Mouse (Mus musculus): Measurements from ENCODE around the gene Usf2. TPM values are rescaled to one million over a fixed set of nuclear protein-coding genes. Genes with fewer than 3 reads are reported as not detected.

Gene Usf2
- total RNA-seq (2017), result 120 and 164 TPM in 2 replicates

- ATAC-seq (replicated peaks in 1 of 2; ENCODE audit: insufficient read depth in 1 of 2, low FRiP score in 2 of 2, low TSS enrichment in 1 of 2, low read depth in 1 of 2, poor library complexity in 2 of 2, severe bottlenecking in 2 of 2), result peak; percentile 47 to 64; a peak in 3 of 4 replicates
These were observed at the start of gene Usf2 for GRCm38 (mm10) chr7:30956756-30957366. Usf2 (minus strand) TSS chr7:30956803.

GRCm38 (mm10) chr7:31002650-31003049, 46.0 kb upstream of the Usf2 start:
- ATAC-seq (replicated peaks in 1 of 2; ENCODE audit: insufficient read depth in 1 of 2, low FRiP score in 2 of 2, low TSS enrichment in 1 of 2, low read depth in 1 of 2, poor library complexity in 2 of 2, severe bottlenecking in 2 of 2), result peak; percentile 86 to 95

- peak; percentile 64 to 75 for ATAC-seq (replicated peaks in 1 of 2; ENCODE audit: insufficient read depth in 1 of 2, low FRiP score in 2 of 2, low TSS enrichment in 1 of 2, low read depth in 1 of 2, poor library complexity in 2 of 2, severe bottlenecking in 2 of 2)
These were observed 44.0 kb upstream of the Usf2 start for GRCm38 (mm10) chr7:31000505-31001020.

- ATAC-seq (replicated peaks in 1 of 2; ENCODE audit: insufficient read depth in 1 of 2, low FRiP score in 2 of 2, low TSS enrichment in 1 of 2, low read depth in 1 of 2, poor library complexity in 2 of 2, severe bottlenecking in 2 of 2), result no peak
These were observed 39.9 kb upstream of the Usf2 start for GRCm38 (mm10) chr7:30996491-30996890.

- ATAC-seq (replicated peaks in 1 of 2; ENCODE audit: insufficient read depth in 1 of 2, low FRiP score in 2 of 2, low TSS enrichment in 1 of 2, low read depth in 1 of 2, poor library complexity in 2 of 2, severe bottlenecking in 2 of 2), result no peak
These were observed 37.4 kb upstream of the Usf2 start for GRCm38 (mm10) chr7:30993986-30994385.

- ATAC-seq (replicated peaks in 1 of 2; ENCODE audit: insufficient read depth in 1 of 2, low FRiP score in 2 of 2, low TSS enrichment in 1 of 2, low read depth in 1 of 2, poor library complexity in 2 of 2, severe bottlenecking in 2 of 2), result no peak
These were observed 35.5 kb upstream of the Usf2 start for GRCm38 (mm10) chr7:30992148-30992547.

GRCm38 (mm10) chr7:30988519-30989162, 32.0 kb upstream of the Usf2 start:
- ATAC-seq (replicated peaks in 1 of 2; ENCODE audit: insufficient read depth in 1 of 2, low FRiP score in 2 of 2, low TSS enrichment in 1 of 2, low read depth in 1 of 2, poor library complexity in 2 of 2, severe bottlenecking in 2 of 2), result no peak

GRCm38 (mm10) chr7:30985357-30985756, 28.8 kb upstream of the Usf2 start:
- no peak for ATAC-seq (replicated peaks in 1 of 2; ENCODE audit: insufficient read depth in 1 of 2, low FRiP score in 2 of 2, low TSS enrichment in 1 of 2, low read depth in 1 of 2, poor library complexity in 2 of 2, severe bottlenecking in 2 of 2)

- ATAC-seq (replicated peaks in 1 of 2; ENCODE audit: insufficient read depth in 1 of 2, low FRiP score in 2 of 2, low TSS enrichment in 1 of 2, low read depth in 1 of 2, poor library complexity in 2 of 2, severe bottlenecking in 2 of 2), result no peak
These were observed 25.1 kb upstream of the Usf2 start for GRCm38 (mm10) chr7:30981703-30982102.

GRCm38 (mm10) chr7:30973501-30974289, 17.1 kb upstream of the Usf2 start, which contains the start of gene Fam187b:
Fam187b (plus strand) TSS chr7:30973790.
- ATAC-seq (replicated peaks in 1 of 2; ENCODE audit: insufficient read depth in 1 of 2, low FRiP score in 2 of 2, low TSS enrichment in 1 of 2, low read depth in 1 of 2, poor library complexity in 2 of 2, severe bottlenecking in 2 of 2), result peak; percentile 90 to 91

GRCm38 (mm10) chr7:30973251-30973500, 16.6 kb upstream of the Usf2 start, which contains the start of gene Lsr:
Lsr (minus strand) TSS chr7:30973464.
- no peak for ATAC-seq (replicated peaks in 1 of 2; ENCODE audit: insufficient read depth in 1 of 2, low FRiP score in 2 of 2, low TSS enrichment in 1 of 2, low read depth in 1 of 2, poor library complexity in 2 of 2, severe bottlenecking in 2 of 2)

- ATAC-seq (replicated peaks in 1 of 2; ENCODE audit: insufficient read depth in 1 of 2, low FRiP score in 2 of 2, low TSS enrichment in 1 of 2, low read depth in 1 of 2, poor library complexity in 2 of 2, severe bottlenecking in 2 of 2), result no peak
These were observed 16.0 kb upstream of the Usf2 start for GRCm38 (mm10) chr7:30972426-30973250.

GRCm38 (mm10) chr7:30971901-30972300, 15.3 kb upstream of the Usf2 start:
- no peak for ATAC-seq (replicated peaks in 1 of 2; ENCODE audit: insufficient read depth in 1 of 2, low FRiP score in 2 of 2, low TSS enrichment in 1 of 2, low read depth in 1 of 2, poor library complexity in 2 of 2, severe bottlenecking in 2 of 2)

- ATAC-seq (replicated peaks in 1 of 2; ENCODE audit: insufficient read depth in 1 of 2, low FRiP score in 2 of 2, low TSS enrichment in 1 of 2, low read depth in 1 of 2, poor library complexity in 2 of 2, severe bottlenecking in 2 of 2), result no peak
These were observed 12.6 kb upstream of the Usf2 start for GRCm38 (mm10) chr7:30969174-30969573.

- no peak for ATAC-seq (replicated peaks in 1 of 2; ENCODE audit: insufficient read depth in 1 of 2, low FRiP score in 2 of 2, low TSS enrichment in 1 of 2, low read depth in 1 of 2, poor library complexity in 2 of 2, severe bottlenecking in 2 of 2)
These were observed 12.0 kb upstream of the Usf2 start for GRCm38 (mm10) chr7:30968611-30969010.

GRCm38 (mm10) chr7:30966657-30967056, 10.1 kb upstream of the Usf2 start:
- peak; percentile 29 to 44; a peak in 1 of 4 replicates for ATAC-seq (replicated peaks in 1 of 2; ENCODE audit: insufficient read depth in 1 of 2, low FRiP score in 2 of 2, low TSS enrichment in 1 of 2, low read depth in 1 of 2, poor library complexity in 2 of 2, severe bottlenecking in 2 of 2)

- no peak for ATAC-seq (replicated peaks in 1 of 2; ENCODE audit: insufficient read depth in 1 of 2, low FRiP score in 2 of 2, low TSS enrichment in 1 of 2, low read depth in 1 of 2, poor library complexity in 2 of 2, severe bottlenecking in 2 of 2)
These were observed 9.1 kb upstream of the Usf2 start for GRCm38 (mm10) chr7:30965677-30966076.

Measured in hematopoietic stem cell, adult 5-6 weeks (primary cell).